In the genomic region with DNA sequence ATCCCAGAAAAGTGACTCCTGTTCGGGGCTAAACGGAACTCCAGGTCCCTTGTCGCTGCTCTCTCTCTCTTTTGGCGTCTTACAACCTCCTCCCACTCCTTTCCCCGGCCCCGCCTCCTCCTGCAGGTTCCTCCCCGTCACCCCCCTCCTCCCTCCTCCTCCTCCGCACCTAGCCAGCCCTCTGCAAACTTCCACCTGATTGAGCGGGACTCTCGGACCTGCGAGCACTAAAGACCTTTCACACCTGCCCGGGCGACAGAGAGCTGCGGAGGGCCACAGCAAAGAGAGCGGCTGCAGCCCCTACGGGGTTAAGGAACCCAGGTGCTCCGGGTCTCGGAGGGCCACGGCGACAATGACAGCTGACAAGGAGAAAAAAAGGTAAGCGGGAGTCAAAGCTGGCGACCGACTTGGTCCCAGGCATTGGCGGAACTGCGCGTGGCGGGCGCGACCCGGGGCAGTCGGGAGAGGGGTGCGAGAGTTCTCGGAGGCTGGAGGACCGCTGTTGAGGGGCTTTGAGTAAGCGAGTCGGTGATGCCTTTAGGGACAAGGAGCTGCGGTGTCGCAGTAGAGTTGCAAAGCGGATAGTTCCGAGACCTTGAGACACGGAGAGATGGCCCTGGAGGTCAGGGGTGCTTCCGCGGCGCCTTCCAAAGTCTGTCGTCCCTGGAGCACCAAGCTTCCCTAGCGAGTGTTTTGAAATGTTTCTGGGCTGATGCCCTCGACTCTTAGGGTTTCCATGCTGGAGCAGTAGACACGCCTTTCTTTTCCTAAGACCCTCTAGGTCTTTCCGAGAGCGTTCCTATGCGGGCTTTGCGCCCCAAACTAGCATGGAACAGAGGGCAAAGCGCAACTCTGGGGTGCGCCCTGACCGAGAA, we compare ENCODE assay signal across 8 mouse cellular contexts. TPM values are rescaled to one million over a fixed set of nuclear protein-coding genes. Genes with fewer than 3 reads are reported as not detected.
A peak's percentile ranks its signal among the peaks of the same experiment; 100 is the strongest.
DNase-seq lines count a peak whose midpoint lies in the region; ATAC-seq lines count a peak whose summit lies in the region.

No protein-coding gene starts in this region.

- no peak overlapping the region for H3K27ac ChIP-seq in forebrain, embryonic 15.5 days (replicated peaks)
- 0 out of 2 replicates have a peak overlapping the region, but pooled peaks have one; percentile 23 for H3K27ac ChIP-seq in hindbrain, embryonic 10.5 days
- no peak overlapping the region for H3K27ac ChIP-seq in limb, embryonic 13.5 days
- H3K27ac ChIP-seq in midbrain, embryonic 12.5 days (replicated peaks), result no peak overlapping the region
- H3K27ac ChIP-seq in stomach, embryonic 14.5 days (ENCODE audit: low read length), result no peak overlapping the region

- WGBS in forebrain, embryonic 15.5 days, result under 1% methylated on average over 55 of the region's 55 CpGs
- whole genome bisulfite sequencing in hindbrain, embryonic 10.5 days, result under 1% methylated on average over 55 of the region's 55 CpGs
- WGBS in limb, embryonic 13.5 days, result under 1% methylated on average over 55 of the region's 55 CpGs
- WGBS in midbrain, embryonic 12.5 days, result under 1% methylated on average over 55 of the region's 55 CpGs
- under 1% methylated on average over 55 of the region's 55 CpGs for WGBS in stomach, embryonic 14.5 days

- ATAC-seq in forebrain, embryonic 15.5 days (replicated peaks), result peak; percentile 36; the same call in 1 of the 2 replicates
- ATAC-seq in limb, embryonic 13.5 days (ENCODE audit: low FRiP score, low read depth), result peak; percentile 37; the same call in 1 of the 2 replicates
- 0 out of 2 replicates have a peak, but pooled peaks have one; percentile 17 for ATAC-seq in midbrain, embryonic 12.5 days (ENCODE audit: low FRiP score, low read depth)
- peak; percentile 56 for ATAC-seq in stomach, embryonic 14.5 days (ENCODE audit: insufficient number of reproducible peaks, insufficient read depth, low FRiP score, low read depth)

- no peaks in the 10 kb centered on the region for H3K36me3 ChIP-seq in forebrain, embryonic 15.5 days
- H3K36me3 ChIP-seq in hindbrain, embryonic 10.5 days, result no peaks in the 10 kb centered on the region
- H3K36me3 ChIP-seq in limb, embryonic 13.5 days, result no peaks in the 10 kb centered on the region
- H3K36me3 ChIP-seq in midbrain, embryonic 12.5 days, result no peaks in the 10 kb centered on the region
- no peaks in the 10 kb centered on the region for H3K36me3 ChIP-seq in stomach, embryonic 14.5 days (ENCODE audit: control insufficient read depth, insufficient read depth, low read length)

- peaks cover 53% of the 10 kb centered on the region for H3K27me3 ChIP-seq in forebrain, embryonic 15.5 days
- peaks cover 82% of the 10 kb centered on the region for H3K27me3 ChIP-seq in hindbrain, embryonic 10.5 days (ENCODE audit: insufficient read depth, poor library complexity, severe bottlenecking)
- peaks cover 65% of the 10 kb centered on the region for H3K27me3 ChIP-seq in limb, embryonic 13.5 days
- H3K27me3 ChIP-seq in midbrain, embryonic 12.5 days, result peaks cover 79% of the 10 kb centered on the region
- H3K27me3 ChIP-seq in stomach, embryonic 14.5 days (ENCODE audit: control insufficient read depth, insufficient read depth, low read length), result peaks cover 8% of the 10 kb centered on the region; the same call in 1 of the 2 replicates

- H3K4me3 ChIP-seq in forebrain, embryonic 15.5 days, result peak overlapping the region; percentile 50
- H3K4me3 ChIP-seq in hindbrain, embryonic 10.5 days, result peak overlapping the region; percentile 62
- peak overlapping the region; percentile 55 for H3K4me3 ChIP-seq in limb, embryonic 13.5 days
- H3K4me3 ChIP-seq in midbrain, embryonic 12.5 days, result peak overlapping the region; percentile 51
- H3K4me3 ChIP-seq in stomach, embryonic 14.5 days (ENCODE audit: low read depth, low read length), result peak overlapping the region; percentile 52

- H3K4me2 ChIP-seq in forebrain, embryonic 15.5 days (replicated peaks), result peak overlapping the region; percentile 84
- peak overlapping the region; percentile 89 for H3K4me2 ChIP-seq in limb, embryonic 13.5 days (replicated peaks)
- H3K4me2 ChIP-seq in midbrain, embryonic 12.5 days (replicated peaks), result peak overlapping the region; percentile 85
- H3K4me2 ChIP-seq in stomach, embryonic 14.5 days (replicated peaks; ENCODE audit: low read depth, low read length), result peak overlapping the region; percentile 96

- H3K9me3 ChIP-seq in forebrain, embryonic 15.5 days, result no peaks in the 10 kb centered on the region
- H3K9me3 ChIP-seq in hindbrain, embryonic 10.5 days, result no peaks in the 10 kb centered on the region
- H3K9me3 ChIP-seq in limb, embryonic 13.5 days, result no peaks in the 10 kb centered on the region
- no peaks in the 10 kb centered on the region for H3K9me3 ChIP-seq in midbrain, embryonic 12.5 days
- no peaks in the 10 kb centered on the region for H3K9me3 ChIP-seq in stomach, embryonic 14.5 days (ENCODE audit: control insufficient read depth, low read depth, low read length)

- peak; percentile 38 to 59 for DNase-seq in spleen, adult 18-20 months
- no peak for DNase-seq in spleen, adult 12 weeks (ENCODE audit: low spot score)
- peak; percentile 57 for DNase-seq in hindbrain, embryonic 10.5 days (ENCODE audit: low spot score)
- no peak for DNase-seq in frontal cortex, postnatal 36 days (ENCODE audit: low spot score in 2 of 2)

- 0 out of 2 replicates have a peak overlapping the region, but pooled peaks have one; percentile 25 for H3K9ac ChIP-seq in forebrain, embryonic 15.5 days (replicated peaks)
- peak overlapping the region; percentile 59 for H3K9ac ChIP-seq in limb, embryonic 13.5 days
- H3K9ac ChIP-seq in midbrain, embryonic 12.5 days (replicated peaks), result 0 out of 2 replicates have a peak overlapping the region, but pooled peaks have one; percentile 24
- peak overlapping the region; percentile 18; the same call in 1 of the 2 replicates for H3K9ac ChIP-seq in stomach, embryonic 14.5 days (replicated peaks; ENCODE audit: low read depth, low read length)

- H3K4me1 ChIP-seq in forebrain, embryonic 15.5 days, result peaks cover 30% of the 10 kb centered on the region
- peaks cover 29% of the 10 kb centered on the region for H3K4me1 ChIP-seq in hindbrain, embryonic 10.5 days (replicated peaks)
- H3K4me1 ChIP-seq in limb, embryonic 13.5 days, result peaks cover 20% of the 10 kb centered on the region
- peaks cover 21% of the 10 kb centered on the region for H3K4me1 ChIP-seq in midbrain, embryonic 12.5 days
- H3K4me1 ChIP-seq in stomach, embryonic 14.5 days (ENCODE audit: control insufficient read depth, insufficient read depth, low read length), result peaks cover 11% of the 10 kb centered on the region; the same call in 1 of the 2 replicates

RNA-seq across cellular contexts. Expression of a gene that starts 0.7 kb away (rescaled TPM):
- 3.8 and 4.0 TPM in 2 replicates for polyA plus RNA-seq in forebrain, embryonic 15.5 days (2015; fragmentation: Nextera tagmentation; extraction: Ambion mirVana)
- polyA plus RNA-seq in hindbrain, embryonic 10.5 days (2016; fragmentation: Nextera tagmentation; extraction: Ambion mirVana), result 2.4 and 2.9 TPM in 2 replicates
- 2.8 and 3.4 TPM in 2 replicates for polyA plus RNA-seq in limb, embryonic 13.5 days (2015; fragmentation: Nextera tagmentation; extraction: Ambion mirVana)
- polyA plus RNA-seq in midbrain, embryonic 12.5 days (2016; fragmentation: Nextera tagmentation; extraction: Ambion mirVana), result 3.4 and 3.9 TPM in 2 replicates
- polyA plus RNA-seq in stomach, embryonic 14.5 days (2014; fragmentation: Nextera tagmentation; extraction: Ambion mirVana), result 8.4 and 9.5 TPM in 2 replicates

Comparison
In these comparisons a context has a peak if more than half of its experiments do, and no peak if none do; other contexts are left out.
1. DNase-seq: peak in spleen, adult 18-20 months (2 of 2) and hindbrain, embryonic 10.5 days (single experiment); none in spleen, adult 12 weeks (single experiment) and frontal cortex, postnatal 36 days (0 of 2).
2. Peak in every context shown above with its lines, with median percentiles within 50 percentile points of each other: ATAC-seq, H3K4me2 ChIP-seq, H3K4me3 ChIP-seq and H3K9ac ChIP-seq.